Mouse (Mus musculus): ENCODE results near the gene Nfe2.

Nfe2 gene

GRCm38 (mm10) chr15:103257790-103258728 is at the start of gene Nfe2:
Gene Nfe2 (minus strand): TSS chr15:103258403.
- in situ Hi-C loops (cut with MboI, MseI): no loop called here

DNA sequence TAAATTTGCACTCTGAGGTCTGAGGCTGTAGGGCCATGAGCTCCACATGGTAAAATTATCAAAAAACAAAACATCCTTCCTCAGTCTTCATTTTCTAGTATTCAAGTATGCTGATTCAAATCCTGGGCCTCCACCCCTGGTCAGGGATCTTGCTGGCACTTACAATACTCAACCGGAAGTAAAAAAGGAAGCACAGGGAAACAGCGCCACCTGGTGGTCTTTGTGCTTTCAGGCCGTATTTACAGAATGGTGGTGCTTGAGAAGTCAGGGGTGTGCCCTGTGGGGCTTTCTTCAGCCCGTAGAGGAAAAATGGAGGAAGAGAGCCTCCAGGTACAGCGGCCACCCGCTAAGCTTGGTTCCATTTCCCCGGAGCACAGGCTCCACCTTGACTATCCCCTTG is 48.9 kb upstream of the Nfe2 start:
- in situ Hi-C loops (cut with MboI, MseI): loop anchor here (5.0 kb wide), 2 partner anchors 55 to 340 kb away; partner anchors contain the start of genes Hoxc10 and Hoxc5

DNA sequence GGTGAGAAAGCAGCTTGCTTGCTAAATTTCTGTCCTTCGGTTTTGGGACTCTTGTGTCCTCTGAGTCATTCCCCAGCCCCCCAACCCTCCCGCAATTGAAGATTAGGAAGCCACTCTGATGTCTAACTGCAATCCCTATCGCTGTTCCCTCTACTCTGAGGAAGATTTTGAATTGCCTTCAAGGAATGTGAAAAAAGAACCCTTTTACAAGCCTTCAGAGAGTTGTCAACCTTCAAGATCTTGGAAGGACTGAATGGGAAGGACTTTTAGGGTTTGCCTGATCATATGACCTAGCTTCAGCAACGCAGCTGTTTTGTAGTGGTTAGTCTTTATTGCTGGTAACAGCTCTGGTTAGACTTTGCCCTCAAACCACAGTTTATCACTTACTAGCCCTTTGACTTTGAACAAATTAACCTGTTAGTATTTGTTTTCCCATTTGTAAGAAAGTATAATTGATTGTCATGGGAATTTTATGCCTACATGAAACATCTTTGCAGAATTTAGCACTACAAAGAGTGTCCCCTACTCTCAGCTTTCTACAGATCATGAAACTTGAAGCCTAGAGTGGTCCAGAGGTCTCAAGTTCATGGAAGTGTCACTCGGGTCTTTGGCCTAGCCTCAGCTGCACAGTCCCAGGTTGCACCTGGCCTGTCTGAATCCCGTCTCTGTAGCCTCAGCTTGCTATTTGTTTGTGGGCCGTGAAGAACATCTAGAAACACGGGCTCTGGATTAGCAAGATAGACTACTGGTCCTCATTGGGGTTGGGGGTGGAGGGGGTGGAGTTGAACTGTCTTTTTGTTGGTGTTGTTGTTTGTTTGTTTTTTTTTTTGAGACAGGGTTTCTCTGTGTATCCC is 47.8 kb upstream of the Nfe2 start:
- in situ Hi-C loops (cut with MboI, MseI): loop anchor here (5.0 kb wide), 2 partner anchors 54 to 339 kb away; partner anchors contain the start of genes Hoxc10 and Hoxc5

DNA sequence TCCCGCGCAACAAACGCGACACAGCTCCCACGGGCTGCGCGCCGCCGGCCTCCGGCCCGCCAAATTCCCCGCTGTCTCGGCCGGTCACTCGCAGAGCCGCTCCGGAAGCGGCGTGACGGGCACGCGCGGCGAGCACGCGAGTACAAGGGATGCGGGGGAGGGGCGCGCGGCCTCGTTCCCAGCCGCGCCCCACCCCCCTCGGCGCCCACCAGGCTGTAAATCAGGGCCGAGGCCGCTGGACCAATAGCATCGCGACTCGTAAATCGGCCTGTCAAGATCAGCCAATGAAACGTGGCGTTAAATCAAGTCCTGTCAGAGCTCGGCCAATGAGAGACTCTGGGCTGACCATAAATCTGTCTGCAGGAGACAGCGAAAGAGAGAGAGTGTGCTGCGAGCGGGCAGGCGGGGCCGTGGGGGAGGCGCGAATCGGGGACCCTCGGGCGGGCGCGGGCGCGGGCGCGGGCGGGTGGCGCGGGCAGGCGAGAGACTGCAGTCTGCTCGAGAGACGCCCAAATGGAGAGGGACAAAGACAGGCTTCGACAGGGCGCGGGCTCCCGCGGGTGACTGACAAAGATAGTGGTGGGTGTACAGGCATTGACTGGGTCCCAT is 47.0 kb upstream of the Nfe2 start:
- in situ Hi-C loops (cut with MboI, MseI): loop anchor here (5.0 kb wide), 2 partner anchors 53 to 338 kb away; partner anchors contain the start of genes Hoxc10 and Hoxc5

DNA sequence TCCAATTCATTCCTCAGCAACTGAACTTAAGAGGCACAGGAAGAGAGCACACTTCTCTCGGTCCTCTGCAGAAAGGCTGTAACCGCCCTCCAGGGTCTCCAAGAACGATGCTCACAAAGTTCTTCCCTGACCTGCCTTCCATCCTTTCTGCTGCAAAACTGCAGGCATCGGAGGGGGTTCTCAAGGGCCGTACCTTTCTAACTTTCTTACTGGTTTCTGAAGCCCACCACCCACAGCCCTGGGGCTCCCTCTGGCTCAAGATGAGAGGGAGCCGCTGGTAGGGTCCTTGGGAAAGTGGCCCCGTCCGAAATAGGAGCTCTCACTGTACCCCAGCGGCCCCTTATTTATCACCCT is 46.4 kb upstream of the Nfe2 start:
- in situ Hi-C loops (cut with MboI, MseI): no loop called here

- in situ Hi-C loops (cut with MboI, MseI): no loop called here
These were observed 45.9 kb upstream of the Nfe2 start for GRCm38 (mm10) chr15:103303916-103304615.

DNA sequence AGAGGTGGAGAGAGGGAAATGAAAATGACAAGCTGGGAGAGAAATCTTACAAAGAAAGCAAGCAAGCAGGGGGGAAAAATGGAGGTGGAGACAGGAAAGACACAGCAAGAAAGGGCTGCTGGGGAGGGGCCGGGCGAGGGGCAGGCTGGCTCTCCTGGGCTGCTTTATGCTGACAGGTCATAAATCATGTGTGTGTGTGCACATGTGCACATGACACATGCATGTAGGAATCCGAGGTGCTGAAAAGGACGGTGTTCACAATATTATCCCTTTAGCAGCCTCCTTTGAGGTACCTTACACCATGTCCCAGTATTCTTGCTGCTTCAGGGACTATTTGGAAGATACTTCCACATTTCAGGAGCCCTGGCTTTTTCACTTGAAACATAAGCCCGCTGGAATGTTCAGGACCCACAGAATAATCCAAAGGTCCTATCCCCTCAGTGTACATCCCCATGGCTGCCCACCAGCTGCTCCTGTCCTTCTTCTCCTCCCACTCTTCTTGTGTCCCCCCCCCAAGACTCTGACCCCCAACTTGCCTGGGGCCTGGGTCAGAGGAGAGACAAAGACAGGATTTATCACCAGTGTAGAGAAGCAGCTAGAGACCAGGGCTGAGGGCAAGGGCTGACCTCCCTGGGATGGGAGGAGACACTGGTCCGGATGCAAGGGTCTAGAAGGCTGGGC is 44.3 kb upstream of the Nfe2 start:
- in situ Hi-C loops (cut with MboI, MseI): no loop called here

GRCm38 (mm10) chr15:103301547-103302340 is 43.5 kb upstream of the Nfe2 start:
- in situ Hi-C loops (cut with MboI, MseI): no loop called here

GRCm38 (mm10) chr15:103301046-103301445 is 42.8 kb upstream of the Nfe2 start:
- in situ Hi-C loops (cut with MboI, MseI): no loop called here

DNA sequence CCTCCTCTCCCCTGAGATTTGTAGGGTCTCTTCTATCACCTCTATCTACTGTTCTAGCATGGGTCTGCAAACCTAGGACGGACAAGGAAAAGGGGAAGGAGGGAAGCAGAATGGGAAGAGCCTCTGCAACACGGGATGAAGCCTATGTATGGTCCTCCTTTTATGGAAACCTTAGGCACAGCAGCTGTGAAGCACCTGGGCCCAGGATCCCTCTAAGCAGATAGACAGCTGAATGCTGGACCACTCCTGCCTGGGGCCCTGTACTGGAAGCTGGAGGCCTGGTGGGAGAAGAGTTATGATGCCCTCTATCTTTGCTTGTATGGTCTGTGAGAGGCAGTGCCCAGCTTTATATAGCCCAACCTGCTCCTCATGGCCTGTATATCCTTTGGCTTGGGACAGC is 42.4 kb upstream of the Nfe2 start:
- in situ Hi-C loops (cut with MboI, MseI): no loop called here

DNA sequence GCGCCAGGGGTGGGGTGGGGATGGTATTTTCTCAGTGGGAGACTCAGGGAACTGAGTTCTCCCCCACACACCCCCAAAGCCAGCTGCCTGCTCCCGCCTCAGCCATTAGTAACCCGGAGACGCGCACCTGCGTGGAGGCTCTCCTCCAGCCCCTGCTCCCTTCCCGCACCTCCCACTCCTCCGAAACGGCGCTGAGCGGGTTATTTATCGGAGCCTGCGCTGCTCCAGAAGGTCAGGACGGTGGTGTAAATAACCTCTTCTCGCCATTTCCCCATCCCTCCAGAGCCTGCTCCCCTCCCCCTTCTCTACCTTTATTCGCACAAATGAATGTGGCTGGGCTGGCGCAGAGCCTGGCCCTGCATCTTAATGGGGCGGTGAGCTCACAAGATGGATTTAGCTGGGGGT is 41.9 kb upstream of the Nfe2 start:
- in situ Hi-C loops (cut with MboI, MseI): no loop called here

GRCm38 (mm10) chr15:103299644-103300043 is 41.4 kb upstream of the Nfe2 start:
- in situ Hi-C loops (cut with MboI, MseI): no loop called here

- in situ Hi-C loops (cut with MboI, MseI): no loop called here
These were observed 40.8 kb upstream of the Nfe2 start for GRCm38 (mm10) chr15:103298861-103299616.

GRCm38 (mm10) chr15:103298026-103298425 is 39.8 kb upstream of the Nfe2 start:
- in situ Hi-C loops (cut with MboI, MseI): no loop called here

DNA sequence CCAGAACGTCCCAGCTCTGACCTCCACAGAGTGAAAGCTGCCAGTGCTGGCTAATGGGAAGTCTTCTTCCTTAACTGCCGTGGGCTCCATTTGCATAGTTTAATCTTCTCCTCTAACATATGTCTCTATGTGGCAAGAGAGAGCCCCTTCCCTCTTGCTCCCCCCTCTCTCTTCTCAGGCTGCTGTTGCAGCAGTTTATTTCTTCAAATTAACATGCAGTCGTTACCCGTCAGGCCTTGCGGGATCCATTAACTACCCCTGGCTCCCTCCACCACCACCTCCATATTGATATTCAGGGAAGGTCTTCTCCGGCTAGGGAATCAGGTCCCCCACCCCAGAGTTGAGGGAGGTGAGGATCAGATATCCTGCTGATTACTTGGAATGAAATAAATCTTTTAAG is 39.1 kb upstream of the Nfe2 start:
- in situ Hi-C loops (cut with MboI, MseI): no loop called here

GRCm38 (mm10) chr15:103295851-103296250 is 37.6 kb upstream of the Nfe2 start:
- in situ Hi-C loops (cut with MboI, MseI): no loop called here

- in situ Hi-C loops (cut with MboI, MseI): no loop called here
These were observed 36.4 kb upstream of the Nfe2 start for GRCm38 (mm10) chr15:103294649-103295048.

DNA sequence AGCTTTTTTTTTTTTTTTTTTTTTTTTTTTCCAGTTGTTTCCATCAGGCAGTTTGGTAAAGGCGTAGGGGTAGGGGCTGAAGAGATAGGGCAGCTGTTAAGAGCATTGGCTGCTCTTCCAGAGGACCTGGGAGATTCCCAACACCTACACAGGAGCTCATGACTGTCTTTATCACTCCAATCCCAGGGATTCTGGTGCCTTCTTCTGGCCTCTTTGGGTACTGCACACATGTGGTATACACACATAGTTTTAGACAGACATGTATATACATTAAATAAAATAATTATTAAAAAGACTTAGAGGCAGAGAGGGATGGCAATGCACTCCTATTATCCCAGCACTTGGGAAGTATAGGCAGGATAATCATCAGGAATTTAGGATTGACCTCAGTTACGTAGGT is 35.2 kb upstream of the Nfe2 start:
- in situ Hi-C loops (cut with MboI, MseI): no loop called here

DNA sequence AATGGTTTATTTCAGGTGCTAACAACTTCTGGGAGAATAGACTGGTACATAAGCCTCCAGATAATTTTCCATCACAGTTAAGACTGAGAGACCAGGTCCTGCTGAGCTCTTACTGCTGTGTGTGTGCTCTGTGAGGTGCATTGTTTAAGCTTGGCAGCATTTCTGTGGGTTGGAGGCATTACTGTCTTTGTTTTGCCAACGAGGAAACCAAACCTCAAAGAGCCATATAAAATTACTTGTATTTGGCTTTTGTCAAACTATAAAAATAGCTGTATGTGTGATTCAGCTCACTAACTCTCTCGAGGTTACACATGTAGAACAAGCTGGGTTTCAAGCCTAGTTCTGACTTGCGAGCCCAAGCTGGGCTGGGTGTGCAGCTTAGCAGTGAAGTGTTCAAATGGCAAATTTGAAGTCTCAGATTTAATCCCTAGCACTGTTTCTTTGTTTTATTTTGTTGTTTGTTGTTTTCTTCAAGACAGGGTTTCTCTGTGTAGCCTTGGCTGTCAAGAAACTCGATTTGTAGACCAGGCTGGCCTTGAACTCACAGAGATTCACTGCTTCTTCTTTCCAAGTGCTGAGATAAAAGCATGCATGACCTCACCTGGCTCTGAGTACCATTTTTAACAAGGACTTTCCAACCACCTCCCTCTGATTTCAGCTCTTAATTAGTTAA is 34.6 kb upstream of the Nfe2 start:
- in situ Hi-C loops (cut with MboI, MseI): no loop called here
